Mouse (Mus musculus): Measurements from ENCODE around the gene Gp1bb. TPM values are rescaled to one million over a fixed set of nuclear protein-coding genes. Genes with fewer than 3 reads are reported as not detected.

The Gp1bb gene
- total RNA-seq, 2 experiments from 2014 or later = not detected

GRCm38 (mm10) chr16:18613301-18613700, 8.9 kb downstream of the Gp1bb start:
- DNase-seq = no peak

GRCm38 (mm10) chr16:18611752-18612151, 10.5 kb downstream of the Gp1bb start:
- intact Hi-C loops (cut with DNase I; ENCODE audit: low total_unique reads) = loop anchor here (10.0 kb wide), 1 partner anchor 267 kb away; the partner anchor contains the start of genes Arvcf and Tango2
- DNase-seq = no peak

More at GRCm38 (mm10) chr16:18613301-18613700, 8.9 kb downstream of the Gp1bb start:
- intact Hi-C loops (cut with DNase I; ENCODE audit: low total_unique reads) = loop anchor here (10.0 kb wide), 1 partner anchor 268 kb away; the partner anchor contains the start of genes Arvcf and Tango2

- DNase-seq = no peak
- intact Hi-C loops (cut with DNase I; ENCODE audit: low total_unique reads) = no loop called here
These were observed 13.1 kb downstream of the Gp1bb start for GRCm38 (mm10) chr16:18609099-18609498.

- intact Hi-C loops (cut with DNase I; ENCODE audit: low total_unique reads) = no loop called here
- DNase-seq = peak; percentile 59
These were observed 14.0 kb downstream of the Gp1bb start for GRCm38 (mm10) chr16:18608226-18608625.

- no peak for DNase-seq
- intact Hi-C loops (cut with DNase I; ENCODE audit: low total_unique reads) = no loop called here
These were observed 16.5 kb downstream of the Gp1bb start for GRCm38 (mm10) chr16:18605705-18606104.

GRCm38 (mm10) chr16:18604267-18604701, 17.9 kb downstream of the Gp1bb start:
- intact Hi-C loops (cut with DNase I; ENCODE audit: low total_unique reads) = no loop called here
- DNase-seq = peak; percentile 85

- peak; percentile 47 for DNase-seq
These were observed 20.8 kb downstream of the Gp1bb start for GRCm38 (mm10) chr16:18601447-18601846.

GRCm38 (mm10) chr16:18598006-18598405, 24.2 kb downstream of the Gp1bb start:
- intact Hi-C loops (cut with DNase I; ENCODE audit: low total_unique reads) = no loop called here
- DNase-seq = no peak

More at GRCm38 (mm10) chr16:18601447-18601846, 20.8 kb downstream of the Gp1bb start:
- intact Hi-C loops (cut with DNase I; ENCODE audit: low total_unique reads) = no loop called here

- intact Hi-C loops (cut with DNase I; ENCODE audit: low total_unique reads) = no loop called here
These were observed 25.9 kb downstream of the Gp1bb start for GRCm38 (mm10) chr16:18596255-18596654.

GRCm38 (mm10) chr16:18593930-18594329, 28.3 kb downstream of the Gp1bb start:
- no peak for DNase-seq
- intact Hi-C loops (cut with DNase I; ENCODE audit: low total_unique reads) = no loop called here

More at GRCm38 (mm10) chr16:18596255-18596654, 25.9 kb downstream of the Gp1bb start:
- DNase-seq = no peak

GRCm38 (mm10) chr16:18591047-18592018, 30.9 kb downstream of the Gp1bb start:
- no peak for DNase-seq
- intact Hi-C loops (cut with DNase I; ENCODE audit: low total_unique reads) = no loop called here

- intact Hi-C loops (cut with DNase I; ENCODE audit: low total_unique reads) = no loop called here
- no peak for DNase-seq
These were observed 32.1 kb downstream of the Gp1bb start, which contains the start of gene Tbx1 for GRCm38 (mm10) chr16:18589804-18590790. TSS of gene Tbx1 (minus strand) at chr16:18590671.

GRCm38 (mm10) chr16:18589080-18589621, 33.1 kb downstream of the Gp1bb start:
- no peak for DNase-seq
- intact Hi-C loops (cut with DNase I; ENCODE audit: low total_unique reads) = no loop called here

GRCm38 (mm10) chr16:18588738-18589055, 33.5 kb downstream of the Gp1bb start:
- intact Hi-C loops (cut with DNase I; ENCODE audit: low total_unique reads) = no loop called here
- DNase-seq = no peak

- intact Hi-C loops (cut with DNase I; ENCODE audit: low total_unique reads) = no loop called here
- DNase-seq = no peak
These were observed 34.1 kb downstream of the Gp1bb start for GRCm38 (mm10) chr16:18587847-18588737.

GRCm38 (mm10) chr16:18586906-18587546, 35.2 kb downstream of the Gp1bb start:
- no peak for DNase-seq
- intact Hi-C loops (cut with DNase I; ENCODE audit: low total_unique reads) = no loop called here

- intact Hi-C loops (cut with DNase I; ENCODE audit: low total_unique reads) = no loop called here
- no peak for DNase-seq
These were observed 35.9 kb downstream of the Gp1bb start for GRCm38 (mm10) chr16:18586076-18586905.
